Mouse (Mus musculus) frontal cortex, postnatal 36 days (tissue): ENCODE data around the gene Bag1.

ENCODE experiments used
- DNase-seq, 2 experiments: peaks; one replicate each; pipeline ENCODE4 v3.0.0; 2022; ENCODE audit warnings: low spot score in 2 of 2

The Bag1 gene

DNA sequence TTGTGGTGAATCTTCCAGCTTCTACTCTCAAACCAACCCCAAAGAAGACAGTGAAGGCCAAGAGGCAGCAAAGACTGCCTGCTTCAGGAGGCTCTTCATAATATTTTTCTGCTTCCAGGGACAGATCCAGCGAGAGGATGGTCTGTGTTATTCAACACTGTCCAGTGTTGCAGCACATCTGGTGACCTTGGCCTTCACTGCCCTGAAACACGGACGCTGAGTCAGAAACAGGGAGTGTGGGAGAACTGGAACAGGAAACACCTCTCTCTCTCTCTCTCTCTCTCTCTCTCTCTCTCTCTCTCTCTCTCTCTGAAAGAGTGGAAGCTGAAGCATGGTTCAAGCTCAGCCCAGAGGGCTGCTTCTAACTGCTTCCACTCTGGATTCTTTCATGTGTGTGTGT, 58.8 kb downstream of the Bag1 start:
- DNase-seq, result no peak

DNA sequence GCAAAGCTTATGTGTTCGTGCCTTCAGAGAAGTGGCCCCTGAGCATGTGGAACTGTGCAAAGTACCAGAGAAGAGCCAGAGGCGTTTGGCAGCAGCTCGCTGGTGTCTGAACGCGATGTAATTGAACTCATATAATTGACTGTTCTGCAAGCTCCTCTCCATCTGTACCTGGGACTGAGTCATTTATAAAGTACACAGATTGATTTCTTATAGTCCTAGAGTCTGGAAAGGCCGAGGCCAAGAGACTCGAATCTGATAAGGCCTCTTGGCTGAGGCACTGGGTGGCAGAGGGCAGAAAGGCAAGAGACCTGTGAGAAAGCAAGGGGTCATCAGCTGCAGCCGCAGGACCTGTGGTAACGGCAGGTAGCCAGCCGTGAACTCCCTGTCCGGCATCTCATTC, 59.3 kb downstream of the Bag1 start:
- no peak for DNase-seq
